Mouse (Mus musculus) kidney, embryonic 15.5 days (tissue): ENCODE measurements around the gene Hist1h2ac. TPM values are rescaled to one million over a fixed set of nuclear protein-coding genes. Genes with fewer than 3 reads are reported as not detected.
"Not testable (repeated sequence)": the region's sequence is repeated elsewhere in the genome, so short reads cannot be mapped to it uniquely, and the experiment has no call there.

Source experiments
- ATAC-seq: fragments of 200-750 bp; cut with Nextera tagmentation; replicated peaks from 2 replicates; pipeline ENCODE4 v1.8.0; 2017; ENCODE audit warnings: moderate TSS enrichment; ENCODE audit not compliant: low FRiP score
- H3K27ac ChIP-seq: fragments of 300-500 bp; sonication (generic); 2 replicates; pipeline ENCODE4 v1.5.1; 2015; ENCODE audit warnings: mild to moderate bottlenecking, inconsistent platforms
- H3K27me3 ChIP-seq: fragments of 300-500 bp; sonication (generic); 2 replicates; pipeline ENCODE4 v1.6.1; 2015; ENCODE audit warnings: inconsistent platforms
- H3K36me3 ChIP-seq: fragments of 300-500 bp; sonication (generic); 2 replicates; pipeline ENCODE4 v1.6.1; 2015; ENCODE audit warnings: inconsistent platforms
- H3K4me1 ChIP-seq: fragments of 300-500 bp; sonication (generic); 2 replicates; pipeline ENCODE4 v1.6.1; 2015; ENCODE audit warnings: inconsistent platforms
- H3K4me2 ChIP-seq: fragments of 300-500 bp; sonication (generic); 2 replicates; pipeline ENCODE4 v1.6.1; 2015; ENCODE audit warnings: moderate library complexity, mild to moderate bottlenecking, inconsistent platforms
- H3K4me3 ChIP-seq: fragments of 300-500 bp; sonication (generic); replicated peaks from 2 replicates; pipeline ENCODE4 v1.5.1; 2015; ENCODE audit warnings: mild to moderate bottlenecking, inconsistent platforms
- H3K9ac ChIP-seq: fragments of 300-500 bp; sonication (generic); 2 replicates; pipeline ENCODE4 v1.6.1; 2015; ENCODE audit warnings: mild to moderate bottlenecking, inconsistent platforms
- H3K9me3 ChIP-seq: fragments of 300-500 bp; sonication (generic); replicated peaks from 2 replicates; pipeline ENCODE4 v1.6.1; 2016; ENCODE audit warnings: inconsistent platforms
- WGBS: fragments of 180-500 bp; shearing (Covaris S2); methylation state at CpG from one replicate; pipeline ENCODE4 v1.1.7; 2015; ENCODE audit warnings: mixed read lengths; 5-methylcytosine and 5-hydroxymethylcytosine counted together
- polyA plus RNA-seq: library from polyadenylated mRNA; unstranded; fragments of >200 nt; fragmentation: Nextera tagmentation; extraction: Ambion mirVana; gene quantifications from 2 replicates; pipeline ENCODE4 v1.2.1, GENCODE M21; 2015

Hist1h2ac gene
- polyA plus RNA-seq, 1 experiment from 2014 or later, result 1.5 TPM

DNA sequence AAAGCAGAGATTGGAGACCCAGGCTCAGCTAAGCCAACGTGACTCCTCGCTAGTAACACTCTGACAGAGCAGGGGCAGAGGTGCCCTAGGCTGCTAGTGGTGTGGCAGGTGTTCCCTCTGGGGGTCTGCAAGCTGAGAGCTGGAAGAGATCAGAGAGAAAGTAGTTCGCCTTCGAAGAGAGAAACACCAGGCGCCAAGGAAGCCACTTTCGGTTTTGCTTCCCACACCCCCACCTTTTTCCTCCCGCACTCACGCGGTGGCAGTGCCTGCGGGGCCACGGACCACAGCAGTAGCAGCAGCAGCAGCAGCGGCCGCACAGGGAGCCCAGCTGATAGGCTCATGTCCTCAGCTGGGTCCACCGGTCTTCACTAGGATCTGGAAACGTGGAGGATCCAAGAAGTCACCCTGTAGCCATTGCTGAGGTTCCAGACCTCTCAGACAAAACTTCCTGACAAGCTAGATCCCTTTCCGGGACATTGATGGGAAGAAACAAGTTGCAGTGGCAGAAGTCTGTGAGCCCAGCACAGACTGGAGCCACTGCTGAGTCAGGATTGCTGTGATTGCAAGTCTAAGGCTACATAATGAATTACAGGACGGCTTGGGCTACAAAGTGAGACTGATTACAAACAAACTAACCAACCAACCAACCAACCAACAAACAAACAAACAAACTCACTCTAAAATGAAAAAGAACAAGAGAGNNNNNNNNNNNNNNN lies 26.8 kb upstream of the Hist1h2ac start, which contains the start of gene Hfe:
TSS of gene Hfe (minus strand) at position 481 of the 716 bp plus-strand sequence.
- H3K9me3 ChIP-seq, result no peaks in the 10 kb centered on the region
- H3K9ac ChIP-seq, result peak within 1 kb of the TSS; percentile 53
- H3K4me1 ChIP-seq, result peaks cover 8% of the 10 kb centered on the region
- H3K4me2 ChIP-seq, result peak within 1 kb of the TSS; percentile 73
- H3K36me3 ChIP-seq, result no peaks in the 10 kb centered on the region
- 0 out of 2 replicates have a peak within 1 kb of the TSS, but pooled peaks have one; percentile 48 for H3K27ac ChIP-seq
- H3K4me3 ChIP-seq, result peak within 1 kb of the TSS; percentile 46
- H3K27me3 ChIP-seq, result no peaks in the 10 kb centered on the region
- WGBS, result 3% methylated on average over 17 of the region's 17 CpGs
- ATAC-seq, result peak; percentile 90

DNA sequence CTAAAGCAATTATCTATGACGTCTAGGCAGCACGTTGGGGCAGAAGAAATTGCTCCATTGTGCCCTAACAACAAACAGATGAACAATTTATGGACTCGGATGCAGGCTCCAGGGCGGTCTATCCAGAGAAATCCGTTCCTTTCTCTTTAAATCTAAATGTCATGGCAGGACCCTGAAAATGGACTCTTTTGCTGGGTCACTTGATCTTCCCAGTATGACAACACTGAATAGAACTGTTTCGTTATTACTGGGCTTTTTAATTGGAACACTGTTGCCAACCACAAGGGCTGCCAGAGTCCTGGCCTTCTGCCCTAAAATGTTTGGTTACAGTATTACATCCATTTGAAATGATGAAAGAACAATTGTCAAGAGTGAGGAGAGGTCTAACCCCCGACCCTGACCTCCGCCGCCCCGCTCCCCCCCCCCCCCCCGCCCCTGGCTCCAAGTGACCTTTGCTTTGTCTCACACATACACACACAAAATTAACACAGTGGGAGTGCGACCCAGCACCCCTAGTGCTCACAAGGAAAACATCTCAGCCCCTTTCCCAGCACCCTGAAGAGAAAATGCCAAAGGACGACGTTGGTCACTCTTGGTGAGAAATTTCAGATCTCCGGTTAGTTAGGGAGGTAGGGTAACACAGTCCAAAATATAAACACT lies 26.1 kb upstream of the Hist1h2ac start:
- Histone ChIP-seq H3K36me3 (no peaks in the 10 kb centered on the region), H3K27ac (no peak overlapping the region), H3K4me2 (peak overlapping the region; percentile 73), H3K27me3 (no peaks in the 10 kb centered on the region), H3K4me3 (peak overlapping the region; percentile 46), H3K9me3 (no peaks in the 10 kb centered on the region), H3K9ac (peak overlapping the region; percentile 53), H3K4me1 (peaks cover 8% of the 10 kb centered on the region)
- ATAC-seq, result no peak
- WGBS, result 23% methylated on average over 15 of the region's 15 CpGs

DNA sequence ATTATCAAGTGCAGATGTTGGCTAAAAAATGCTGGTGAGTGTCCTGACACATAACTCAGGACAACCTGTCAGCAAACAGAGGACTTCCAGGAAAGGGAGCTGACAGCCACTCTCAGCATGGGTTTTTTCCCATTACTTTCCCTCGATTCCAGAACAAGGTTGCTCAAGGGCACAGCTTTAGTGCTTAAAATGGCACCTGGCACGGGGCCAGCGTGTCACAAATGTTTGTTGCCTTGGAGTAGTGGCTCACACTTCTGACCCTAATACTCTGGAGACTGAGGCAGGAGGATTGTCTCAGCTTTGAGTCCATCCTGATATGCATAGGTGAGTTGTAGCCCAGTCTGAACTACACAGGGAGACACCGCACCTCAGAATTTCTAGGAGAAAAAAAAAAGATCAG lies 24.9 kb upstream of the Hist1h2ac start:
- H3K4me1 ChIP-seq, result peaks cover 8% of the 10 kb centered on the region
- no peaks in the 10 kb centered on the region for H3K36me3 ChIP-seq
- H3K9me3 ChIP-seq, result no peaks in the 10 kb centered on the region
- no peak overlapping the region for H3K27ac ChIP-seq
- 68% methylated on average over 4 of the region's 4 CpGs for WGBS
- H3K27me3 ChIP-seq, result no peaks in the 10 kb centered on the region
- no peak overlapping the region for H3K9ac ChIP-seq
- H3K4me3 ChIP-seq, result no peak overlapping the region
- H3K4me2 ChIP-seq, result no peak overlapping the region
- ATAC-seq, result no peak

DNA sequence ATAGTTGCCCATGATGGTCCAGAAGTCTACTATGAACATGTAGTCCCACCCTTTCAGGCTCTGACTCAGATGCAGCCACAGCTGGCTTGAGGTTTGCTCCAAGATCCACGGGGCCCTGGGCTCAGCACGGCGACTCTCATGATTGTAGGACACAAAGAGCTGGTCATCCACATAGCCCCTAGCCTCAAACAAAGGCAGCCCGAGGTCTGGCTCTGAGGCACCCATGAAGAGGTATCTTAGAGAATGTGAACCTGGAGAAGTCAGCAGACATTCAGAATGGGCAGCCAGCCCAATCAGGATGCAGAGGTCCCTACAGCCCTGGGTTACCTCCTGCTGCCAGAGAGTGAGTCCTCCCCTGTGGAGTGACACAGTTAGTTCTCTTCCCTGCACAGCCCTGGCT lies 24.3 kb upstream of the Hist1h2ac start:
- H3K9me3 ChIP-seq, result no peaks in the 10 kb centered on the region
- no peak overlapping the region for H3K4me3 ChIP-seq
- 83% methylated on average over 4 of the region's 4 CpGs for WGBS
- H3K9ac ChIP-seq, result no peak overlapping the region
- H3K4me2 ChIP-seq, result no peak overlapping the region
- H3K36me3 ChIP-seq, result no peaks in the 10 kb centered on the region
- ATAC-seq, result no peak
- H3K4me1 ChIP-seq, result peaks cover 8% of the 10 kb centered on the region
- H3K27me3 ChIP-seq, result no peaks in the 10 kb centered on the region
- no peak overlapping the region for H3K27ac ChIP-seq

DNA sequence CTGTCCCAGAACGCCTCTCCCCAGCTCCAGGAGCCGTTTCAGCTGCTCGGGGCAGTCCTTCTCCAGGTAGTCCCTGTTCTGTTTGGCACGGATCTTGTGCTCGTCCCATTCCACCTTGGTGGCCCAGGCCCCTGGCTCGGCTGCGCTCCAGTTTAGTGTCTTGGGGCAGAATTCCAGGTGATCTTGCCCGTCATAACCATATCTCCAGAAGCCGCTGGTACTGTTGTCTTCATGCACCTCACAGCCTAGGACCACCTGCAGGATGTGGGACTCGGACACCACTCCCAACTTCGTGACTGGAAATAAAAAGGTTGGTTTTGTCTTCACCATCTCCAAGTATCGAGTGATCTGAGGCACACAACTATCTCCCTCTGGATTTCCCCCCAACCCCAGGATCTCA lies 23.0 kb upstream of the Hist1h2ac start:
- 95% methylated on average over 12 of the region's 12 CpGs for WGBS

DNA sequence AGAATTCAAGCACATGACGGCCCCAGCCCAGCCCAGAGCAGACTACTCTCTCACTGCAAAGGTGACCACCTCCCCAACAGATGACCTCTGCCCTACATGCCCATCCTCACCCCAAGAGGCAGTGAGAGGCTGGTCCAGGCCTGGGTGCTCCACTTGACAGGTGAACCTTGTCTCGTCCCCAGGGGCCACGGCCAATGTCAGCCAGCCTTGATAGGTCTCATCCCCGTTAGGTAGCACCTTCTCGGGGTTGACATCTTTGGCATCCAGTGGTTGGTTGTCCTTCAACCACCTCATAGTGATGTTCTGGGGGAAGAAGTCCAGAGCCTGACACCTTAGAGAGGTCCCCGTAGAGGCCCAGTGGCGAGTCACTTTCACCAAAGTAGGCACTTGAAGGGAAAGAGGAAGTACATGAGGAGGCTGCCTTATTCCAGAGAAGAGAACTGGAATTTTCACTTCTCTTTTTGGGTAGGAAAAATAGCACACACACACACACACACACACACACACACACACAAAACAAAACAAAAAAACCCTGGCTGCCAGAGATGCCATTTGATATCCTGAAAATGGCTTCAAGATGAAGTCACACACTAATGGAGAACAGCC lies 22.1 kb upstream of the Hist1h2ac start:
- Histone ChIP-seq H3K36me3 (no peaks in the 10 kb centered on the region), H3K27me3 (no peaks in the 10 kb centered on the region), H3K4me2 (no peak overlapping the region), H3K27ac (no peak overlapping the region), H3K4me3 (no peak overlapping the region), H3K4me1 (peaks cover 11% of the 10 kb centered on the region), H3K9me3 (no peaks in the 10 kb centered on the region), H3K9ac (no peak overlapping the region)
- no peak for ATAC-seq
- WGBS, result 90% methylated on average over 7 of the region's 7 CpGs

More for the DNA sequence above, 23.0 kb upstream of the Hist1h2ac start:
- Histone ChIP-seq H3K27me3 (no peaks in the 10 kb centered on the region), H3K27ac (no peak overlapping the region), H3K36me3 (no peaks in the 10 kb centered on the region), H3K4me1 (peaks cover 8% of the 10 kb centered on the region), H3K9ac (no peak overlapping the region), H3K4me3 (no peak overlapping the region), H3K9me3 (no peaks in the 10 kb centered on the region), H3K4me2 (no peak overlapping the region)
- ATAC-seq, result no peak

DNA sequence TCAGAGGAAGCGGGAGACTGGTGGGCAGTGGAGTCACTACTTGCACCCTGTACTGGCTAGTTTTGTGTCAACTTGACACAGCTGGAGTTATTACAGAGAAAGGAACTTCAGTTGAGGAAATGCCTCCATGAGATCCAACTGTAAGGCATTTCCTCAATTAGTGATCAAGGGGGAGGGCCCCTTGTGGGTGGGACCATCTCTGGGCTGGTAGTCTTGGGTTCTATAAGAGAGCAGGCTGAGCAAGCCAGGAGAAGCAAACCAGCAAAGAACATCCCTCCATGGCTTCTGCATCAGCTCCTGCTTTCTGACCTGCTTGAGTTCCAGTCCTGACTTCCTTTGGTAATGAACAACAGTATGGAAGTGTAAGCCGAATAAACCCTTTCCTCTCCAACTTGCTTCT lies 19.1 kb upstream of the Hist1h2ac start:
- H3K4me3 ChIP-seq, H3K4me2 ChIP-seq, H3K36me3 ChIP-seq, ATAC-seq, H3K27me3 ChIP-seq, H3K9me3 ChIP-seq, H3K27ac ChIP-seq, H3K9ac ChIP-seq: not testable (repeated sequence)
- H3K4me1 ChIP-seq, result peaks cover 11% of the 10 kb centered on the region
- 78% methylated on average over 2 of the region's 2 CpGs for WGBS

DNA sequence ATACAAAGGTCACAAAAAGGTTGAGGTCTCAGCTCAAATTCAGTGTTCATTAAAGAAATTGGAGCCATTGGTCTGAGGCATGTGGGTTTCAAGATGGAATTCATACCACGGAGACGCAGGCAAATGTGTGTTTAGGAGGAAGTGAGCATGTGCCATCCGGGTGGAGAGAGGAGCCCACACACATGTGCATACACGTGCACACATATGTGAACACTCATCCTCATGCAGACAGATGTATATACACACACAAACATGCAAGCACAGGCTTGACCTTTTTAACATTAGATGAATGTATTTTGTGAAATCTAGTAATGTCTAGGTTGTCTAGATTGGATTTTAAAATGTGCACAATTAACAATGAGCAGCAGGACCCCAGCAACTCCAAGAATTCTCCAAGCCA lies 18.5 kb upstream of the Hist1h2ac start:
- no peak for ATAC-seq
- Histone ChIP-seq H3K4me2 (no peak overlapping the region), H3K36me3 (no peaks in the 10 kb centered on the region), H3K4me1 (peaks cover 11% of the 10 kb centered on the region), H3K27ac (no peak overlapping the region), H3K27me3 (no peaks in the 10 kb centered on the region), H3K9me3 (no peaks in the 10 kb centered on the region), H3K9ac (no peak overlapping the region), H3K4me3 (no peak overlapping the region)
- 82% methylated on average over 4 of the region's 4 CpGs for WGBS

DNA sequence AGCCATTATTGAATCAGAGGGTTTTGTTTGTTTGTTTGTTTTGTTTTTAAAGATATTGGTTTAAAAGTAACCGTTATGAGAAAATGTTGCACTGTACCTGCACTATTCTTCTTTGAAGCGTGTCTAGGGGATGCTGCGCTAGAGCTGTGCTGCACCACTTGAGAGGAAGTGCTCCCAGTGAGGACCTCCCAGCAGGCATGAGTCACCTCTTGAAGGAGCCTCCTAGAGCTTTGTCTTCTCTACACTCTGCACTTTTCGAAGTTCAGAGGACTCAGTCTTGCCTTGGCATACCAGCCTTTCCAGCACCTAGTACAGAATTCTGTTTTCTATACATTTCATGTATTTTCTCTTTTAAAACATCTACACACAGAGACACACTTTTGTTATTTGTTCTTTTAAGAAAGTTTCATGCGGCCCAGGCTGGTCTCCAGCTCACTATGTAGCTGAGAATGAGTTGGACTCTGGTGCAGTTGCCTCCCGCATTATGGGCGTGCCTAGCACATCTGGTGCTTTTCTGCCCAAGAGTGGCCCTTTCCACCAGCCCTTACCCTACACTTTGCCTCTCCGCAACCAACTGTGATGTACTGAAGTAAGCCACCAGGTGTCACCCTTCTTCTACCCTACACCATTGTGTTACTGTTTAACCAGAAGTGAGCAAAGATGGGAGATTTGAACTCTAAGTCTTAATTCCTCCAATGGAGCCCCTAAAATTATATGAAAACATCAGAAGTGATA lies 17.2 kb upstream of the Hist1h2ac start:
- ATAC-seq, result peak; percentile 55
- Histone ChIP-seq H3K4me2 (no peak overlapping the region), H3K27ac (0 out of 2 replicates have a peak overlapping the region, but pooled peaks have one; percentile 45), H3K9me3 (no peaks in the 10 kb centered on the region), H3K4me3 (no peak overlapping the region), H3K27me3 (no peaks in the 10 kb centered on the region), H3K36me3 (no peaks in the 10 kb centered on the region), H3K4me1 (peaks cover 14% of the 10 kb centered on the region), H3K9ac (no peak overlapping the region)
- WGBS, result 28% methylated on average over 8 of the region's 8 CpGs

DNA sequence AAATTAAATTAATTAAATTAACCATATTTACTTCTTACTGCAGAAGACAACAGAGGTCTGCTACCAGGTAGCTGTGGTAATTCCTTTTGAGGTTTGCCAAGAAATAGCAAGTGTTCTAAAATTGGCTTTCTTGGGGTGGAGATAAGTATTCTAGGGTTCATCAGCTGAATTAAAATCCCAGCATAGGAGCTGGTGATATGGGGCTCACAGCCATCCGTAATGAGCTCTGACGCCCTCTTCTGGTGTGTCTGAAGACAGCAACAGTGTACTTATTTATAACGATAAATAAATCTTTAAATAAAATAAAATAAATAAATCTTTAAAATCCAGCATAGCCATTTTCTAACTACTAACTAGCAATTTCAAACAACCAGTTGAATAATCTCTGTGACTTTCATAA lies 16.0 kb upstream of the Hist1h2ac start:
- no peak for ATAC-seq
- H3K4me3 ChIP-seq, result no peak overlapping the region
- WGBS, result 71% methylated on average over 3 of the region's 3 CpGs
- no peak overlapping the region for H3K27ac ChIP-seq
- no peak overlapping the region for H3K9ac ChIP-seq
- no peak overlapping the region for H3K4me2 ChIP-seq
- peaks cover 19% of the 10 kb centered on the region for H3K4me1 ChIP-seq
- no peaks in the 10 kb centered on the region for H3K27me3 ChIP-seq
- no peaks in the 10 kb centered on the region for H3K36me3 ChIP-seq
- no peaks in the 10 kb centered on the region for H3K9me3 ChIP-seq

DNA sequence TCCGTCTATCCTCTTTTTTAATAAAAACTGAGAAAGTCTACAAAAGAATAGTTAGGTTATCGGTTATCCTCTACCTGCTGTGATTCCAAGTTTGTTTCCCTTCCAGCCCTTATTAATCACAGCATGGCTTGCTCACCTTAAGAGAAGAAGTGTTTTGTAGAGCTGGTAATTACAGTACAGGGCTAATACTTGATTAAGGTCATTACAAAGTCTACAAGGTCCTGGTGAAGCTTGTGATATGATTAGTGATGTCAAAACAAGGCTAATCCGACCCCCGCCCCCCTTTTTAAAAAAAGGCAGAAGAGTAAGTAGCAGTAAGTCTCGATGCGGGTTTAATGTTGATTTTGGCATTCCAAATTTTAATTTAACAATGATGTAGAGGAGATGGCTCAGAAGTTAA lies 15.2 kb upstream of the Hist1h2ac start:
- WGBS, result 76% methylated on average over 6 of the region's 6 CpGs
- Histone ChIP-seq H3K4me1 (peaks cover 19% of the 10 kb centered on the region), H3K9me3 (no peaks in the 10 kb centered on the region), H3K36me3 (no peaks in the 10 kb centered on the region), H3K27ac (peak overlapping the region; percentile 98), H3K4me2 (peak overlapping the region; percentile 69), H3K9ac (no peak overlapping the region), H3K27me3 (no peaks in the 10 kb centered on the region), H3K4me3 (0 out of 2 replicates have a peak overlapping the region, but pooled peaks have one; percentile 51)
- no peak for ATAC-seq

DNA sequence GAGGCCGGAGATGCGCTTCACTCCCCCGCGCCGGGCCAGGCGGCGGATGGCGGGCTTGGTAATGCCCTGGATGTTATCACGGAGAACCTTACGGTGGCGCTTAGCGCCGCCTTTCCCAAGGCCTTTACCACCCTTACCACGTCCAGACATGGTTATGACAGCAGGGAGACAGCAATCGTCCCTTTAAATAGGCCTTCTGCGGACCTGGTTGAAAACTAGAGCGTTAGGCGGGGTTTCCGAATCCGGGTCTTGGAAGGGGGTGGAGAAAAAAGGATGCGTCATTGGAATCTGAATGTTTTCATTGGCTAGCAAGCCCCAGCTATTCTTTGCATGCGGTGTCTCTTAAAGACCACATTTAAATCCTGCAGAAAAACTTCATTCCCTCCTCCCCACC lies 14.5 kb upstream of the Hist1h2ac start, which contains the start of gene Hist1h4c:
TSS of gene Hist1h4c (minus strand) at position 155 of the 394 bp plus-strand sequence.
- peak; percentile 97 for ATAC-seq
- Histone ChIP-seq H3K36me3 (no peaks in the 10 kb centered on the region), H3K27ac (peak within 1 kb of the TSS; percentile 98), H3K9me3 (no peaks in the 10 kb centered on the region), H3K27me3 (no peaks in the 10 kb centered on the region), H3K4me3 (peak within 1 kb of the TSS; percentile 51), H3K4me1 (peaks cover 19% of the 10 kb centered on the region), H3K4me2 (peak within 1 kb of the TSS; percentile 69), H3K9ac (peak within 1 kb of the TSS; percentile 69)
- 0% methylated on average over 22 of the region's 22 CpGs for WGBS
